Mouse (Mus musculus) kidney, adult 2 months (tissue): Measurements from ENCODE around the gene Limk2. TPM values are rescaled to one million over a fixed set of nuclear protein-coding genes. Genes with fewer than 3 reads are reported as not detected.
A peak's percentile ranks its signal among the peaks of the same experiment; 100 is the strongest.

Experiments
- DNase-seq: peaks from one replicate; pipeline ENCODE4 v3.0.0; 2021
- H3K27ac ChIP-seq: fragments of 200-500 bp; 2 replicates; pipeline ENCODE4 v1.5.1; 2012; ENCODE audit warnings: low read depth, low read length, control low read depth, inconsistent platforms; ENCODE audit not compliant: insufficient read depth
- H3K27me3 ChIP-seq: fragments of 200-500 bp; replicated peaks from 2 replicates; pipeline ENCODE4 v1.6.1; 2012; ENCODE audit warnings: mild to moderate bottlenecking, moderate library complexity, low read length, inconsistent platforms; ENCODE audit not compliant: control insufficient read depth, insufficient read depth
- H3K36me3 ChIP-seq: fragments of 200-500 bp; 2 replicates; pipeline ENCODE4 v1.6.1; 2012; ENCODE audit warnings: mild to moderate bottlenecking, moderate library complexity, low read length, inconsistent platforms; ENCODE audit not compliant: control insufficient read depth, insufficient read depth
- H3K4me1 ChIP-seq: fragments of 200-500 bp; 2 replicates; pipeline ENCODE4 v1.6.1; 2011; ENCODE audit warnings: low read length; ENCODE audit not compliant: control insufficient read depth, insufficient read depth
- H3K4me3 ChIP-seq: fragments of 200-500 bp; 2 replicates; pipeline ENCODE4 v1.5.1; 2011; ENCODE audit warnings: mild to moderate bottlenecking, low read depth, low read length, control low read depth; ENCODE audit not compliant: insufficient read depth
- CTCF ChIP-seq: fragments of 200-500 bp; conservative IDR thresholded peaks from 2 replicates; pipeline ENCODE4 v1.5.1; 2011; ENCODE audit warnings: low read depth, mild to moderate bottlenecking, control low read depth, low read length, moderate library complexity, mixed read lengths; ENCODE audit not compliant: insufficient read depth, insufficient read length
- POLR2A ChIP-seq: fragments of 200-500 bp; IDR thresholded peaks from one replicate; pipeline ENCODE4 v1.6.1; 2011; ENCODE audit warnings: low read depth, low read length, control low read depth
- WGBS: fragments of 180-500 bp; shearing (Covaris S2); methylation state at CpG from one replicate; pipeline ENCODE4 v1.1.7; 2018; 5-methylcytosine and 5-hydroxymethylcytosine counted together
- polyA plus RNA-seq: library from polyadenylated mRNA; depleted of rRNA; stranded (reverse); fragments of >200 nt; gene quantifications from 2 replicates; pipeline ENCODE4 v1.2.3, GENCODE M21; 2012

The Limk2 gene
- polyA plus RNA-seq, 1 experiment, result 48.7 TPM

DNA sequence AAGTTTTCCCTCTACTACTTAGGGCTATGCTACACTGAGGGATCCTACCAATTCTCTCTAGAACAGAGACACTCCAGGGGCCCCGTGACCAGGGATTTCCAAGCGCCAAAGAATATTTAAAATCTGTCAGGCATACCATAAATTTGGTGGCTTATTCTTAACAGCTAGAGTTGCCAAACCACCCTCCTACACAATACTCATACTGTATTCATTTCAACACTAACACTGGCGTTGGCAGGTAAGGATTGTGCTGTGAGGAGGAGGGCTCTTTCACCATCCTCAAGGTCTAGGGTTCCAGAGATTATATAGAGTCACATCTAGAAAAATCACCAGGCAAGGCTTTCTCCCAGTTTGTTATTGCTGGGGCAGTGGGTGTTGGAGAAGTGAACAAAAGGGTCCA lies 7.4 kb upstream of the Limk2 start:
- Histone ChIP-seq H3K27me3 (no peaks in the 10 kb centered on the region), H3K4me3 (no peak overlapping the region), H3K4me1 (no peaks in the 10 kb centered on the region), H3K36me3 (peaks cover 1% of the 10 kb centered on the region; the same call in 1 of the 2 replicates), H3K27ac (no peak overlapping the region)
- no peak for DNase-seq
- TF ChIP-seq POLR2A (no peak), CTCF (no peak)
- WGBS, result 85% methylated on average over 3 of the region's 3 CpGs

DNA sequence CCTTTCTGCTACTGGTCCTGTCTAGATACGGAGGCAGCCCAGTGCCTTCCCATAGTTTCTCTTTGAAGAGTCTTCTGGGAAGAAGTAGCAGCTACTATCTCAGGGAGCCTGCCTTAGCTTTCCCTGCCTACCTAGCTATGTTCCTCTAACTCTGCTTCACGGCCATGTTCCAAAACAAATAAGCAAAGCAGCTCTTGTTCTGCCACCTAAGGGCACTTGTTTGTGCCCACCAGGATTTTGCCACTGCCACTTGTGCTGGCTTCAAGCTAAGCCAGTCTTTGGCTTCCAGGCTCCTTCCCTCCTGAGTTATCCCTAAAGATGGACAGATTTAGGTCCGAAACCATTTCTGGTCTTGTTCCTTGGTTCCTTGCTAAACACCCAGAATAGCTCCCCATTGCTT lies 3.1 kb upstream of the Limk2 start:
- H3K4me1 ChIP-seq, result peaks cover 4% of the 10 kb centered on the region; the same call in 1 of the 2 replicates
- TF ChIP-seq CTCF (no peak), POLR2A (no peak)
- WGBS, result 91% methylated on average over 3 of the region's 3 CpGs
- peaks cover under 1% of the 10 kb centered on the region; the same call in 1 of the 2 replicates for H3K36me3 ChIP-seq
- DNase-seq, result no peak
- H3K27ac ChIP-seq, result no peak overlapping the region
- no peaks in the 10 kb centered on the region for H3K27me3 ChIP-seq
- no peak overlapping the region for H3K4me3 ChIP-seq

DNA sequence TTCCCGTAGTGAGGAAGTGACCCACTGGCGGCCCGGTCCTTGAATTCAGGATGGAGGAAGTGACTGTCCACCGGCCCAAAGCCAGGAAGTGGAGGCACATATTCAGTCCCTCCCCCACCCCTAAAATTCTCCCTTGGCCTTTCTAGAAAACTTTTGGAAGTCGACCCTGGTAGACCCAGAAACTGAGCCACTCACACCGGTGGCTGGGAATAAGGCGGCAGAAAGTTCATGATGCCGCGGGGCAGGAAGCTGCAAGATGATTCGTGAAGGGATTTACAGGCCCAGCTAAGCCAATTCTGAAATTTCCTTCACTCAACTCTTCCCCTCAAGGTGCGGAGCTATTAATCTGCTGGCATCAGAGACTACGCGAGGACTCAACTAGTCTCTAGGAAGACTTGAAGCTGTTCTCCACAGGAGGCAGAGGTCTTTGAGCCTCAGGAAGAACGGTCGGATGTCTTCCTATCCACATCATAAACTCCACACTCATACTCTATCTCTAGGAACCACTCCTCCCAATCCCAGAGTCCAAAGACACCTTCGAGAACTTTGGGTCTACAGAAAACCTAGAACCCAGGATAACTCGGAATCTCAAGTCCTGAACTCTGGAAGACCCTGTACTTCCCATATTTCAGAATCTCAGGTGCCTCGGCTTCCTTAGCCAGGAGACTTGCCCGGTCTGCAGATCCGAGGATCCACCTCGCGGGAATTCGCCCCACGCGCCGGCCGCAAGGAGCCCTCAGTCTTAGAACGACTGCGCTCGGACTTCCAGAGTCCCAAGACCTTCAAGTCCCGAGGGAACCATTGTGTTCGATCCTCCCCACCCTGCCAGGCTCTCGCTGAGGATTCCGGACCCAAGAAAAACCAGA lies 625 bp downstream of the Limk2 start:
- no peak for TF ChIP-seq POLR2A
- TF ChIP-seq CTCF, result no peak
- DNase-seq, result peak; percentile 46
- Histone ChIP-seq H3K36me3 (no peaks in the 10 kb centered on the region), H3K4me1 (peaks cover 4% of the 10 kb centered on the region; the same call in 1 of the 2 replicates), H3K27me3 (no peaks in the 10 kb centered on the region), H3K27ac (peak overlapping the region; percentile 47; the same call in 1 of the 2 replicates), H3K4me3 (peak overlapping the region; percentile 82)
- WGBS, result 4% methylated on average over 34 of the region's 34 CpGs

DNA sequence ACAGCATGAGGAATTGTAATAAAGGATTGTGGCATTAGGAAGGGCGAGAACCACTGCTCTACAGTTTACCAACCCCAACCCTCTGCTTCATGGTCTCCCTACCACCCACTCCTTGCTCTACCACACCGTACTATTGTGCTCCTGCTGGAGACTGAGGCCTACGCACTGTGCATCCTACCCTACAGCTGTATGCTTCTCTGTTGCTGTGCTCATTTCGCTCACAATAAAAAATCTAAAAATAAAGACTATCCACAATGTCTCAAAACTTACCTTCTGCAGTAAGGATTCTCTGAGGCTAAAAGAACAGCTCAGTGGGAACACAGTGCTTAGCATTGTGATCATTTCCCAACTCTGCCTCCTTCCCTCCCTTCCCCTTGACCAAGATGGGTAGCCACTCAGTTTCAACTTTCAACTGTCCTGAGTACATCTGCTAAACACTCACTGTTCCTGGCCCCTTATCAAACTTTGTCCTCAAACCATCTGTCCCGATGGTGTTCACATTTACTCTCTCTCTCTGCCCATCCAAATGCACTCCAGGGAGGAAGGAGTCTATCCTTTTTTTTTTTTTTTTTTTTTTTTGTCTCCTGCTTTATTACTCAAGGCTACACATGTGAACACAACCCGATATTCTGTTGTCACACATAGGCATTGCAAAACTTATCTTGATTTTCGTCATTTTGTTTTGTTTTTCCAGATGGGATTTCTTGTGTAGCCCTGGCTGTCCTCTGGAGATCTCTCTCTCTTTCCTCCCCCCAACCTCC lies 4.5 kb downstream of the Limk2 start:
- DNase-seq, result no peak
- no peaks in the 10 kb centered on the region for H3K36me3 ChIP-seq
- 83% methylated on average over 7 of the region's 7 CpGs for WGBS
- no peak overlapping the region for H3K4me3 ChIP-seq
- no peak for TF ChIP-seq POLR2A
- no peak overlapping the region for H3K27ac ChIP-seq
- no peaks in the 10 kb centered on the region for H3K27me3 ChIP-seq
- H3K4me1 ChIP-seq, result peaks cover 4% of the 10 kb centered on the region; the same call in 1 of the 2 replicates

DNA sequence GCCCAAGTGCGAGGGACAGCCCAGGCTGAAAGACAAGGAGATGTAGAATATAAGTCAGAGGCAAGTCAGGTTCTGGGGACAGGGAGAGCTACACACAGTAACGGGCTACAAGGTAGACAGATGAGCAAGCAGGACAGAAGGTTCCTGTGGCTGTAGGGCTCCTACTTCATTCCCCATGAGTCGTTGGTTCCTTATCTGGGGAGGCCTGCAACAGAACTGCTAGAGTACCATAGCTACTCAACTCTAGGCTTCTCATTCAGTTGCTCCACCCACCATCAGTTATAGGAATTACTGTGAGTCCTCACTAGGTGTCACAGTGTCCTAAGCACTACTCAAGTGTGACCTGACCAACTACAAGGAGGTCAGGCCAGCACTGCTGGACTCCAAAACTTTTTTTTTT lies 6.0 kb downstream of the Limk2 start:
- Histone ChIP-seq H3K36me3 (no peaks in the 10 kb centered on the region), H3K4me3 (no peak overlapping the region), H3K27me3 (no peaks in the 10 kb centered on the region), H3K27ac (no peak overlapping the region), H3K4me1 (no peaks in the 10 kb centered on the region)
- DNase-seq, result peak; percentile 15
- WGBS, result 82% methylated on average over 3 of the region's 3 CpGs
- TF ChIP-seq CTCF (no peak), POLR2A (no peak)

DNA sequence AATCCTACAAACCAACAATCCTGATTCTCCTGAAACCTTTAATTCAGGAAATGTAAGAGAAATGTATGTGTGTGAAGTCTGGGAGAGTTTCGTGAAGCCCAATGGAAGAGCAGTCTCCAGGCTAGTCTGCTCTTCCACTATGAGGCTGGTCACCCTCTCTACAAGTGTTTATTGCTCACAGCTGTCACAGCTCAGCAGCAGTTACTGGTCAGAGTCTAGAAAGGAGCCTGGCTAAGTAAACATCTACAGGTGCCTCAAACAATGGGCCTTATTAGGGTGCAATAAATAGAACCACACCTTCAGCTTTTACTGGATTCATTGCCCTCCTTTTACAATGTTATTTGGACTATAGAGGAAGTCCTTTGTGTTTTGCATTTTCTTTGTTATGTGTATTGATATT lies 10.7 kb downstream of the Limk2 start:
- Histone ChIP-seq H3K4me3 (no peak overlapping the region), H3K4me1 (no peaks in the 10 kb centered on the region; the same call in 1 of the 2 replicates), H3K36me3 (no peaks in the 10 kb centered on the region), H3K27me3 (no peaks in the 10 kb centered on the region), H3K27ac (no peak overlapping the region)
- WGBS, result 94% methylated on average over 1 of the region's 1 CpGs
- DNase-seq, result no peak
- TF ChIP-seq POLR2A (no peak), CTCF (no peak)

DNA sequence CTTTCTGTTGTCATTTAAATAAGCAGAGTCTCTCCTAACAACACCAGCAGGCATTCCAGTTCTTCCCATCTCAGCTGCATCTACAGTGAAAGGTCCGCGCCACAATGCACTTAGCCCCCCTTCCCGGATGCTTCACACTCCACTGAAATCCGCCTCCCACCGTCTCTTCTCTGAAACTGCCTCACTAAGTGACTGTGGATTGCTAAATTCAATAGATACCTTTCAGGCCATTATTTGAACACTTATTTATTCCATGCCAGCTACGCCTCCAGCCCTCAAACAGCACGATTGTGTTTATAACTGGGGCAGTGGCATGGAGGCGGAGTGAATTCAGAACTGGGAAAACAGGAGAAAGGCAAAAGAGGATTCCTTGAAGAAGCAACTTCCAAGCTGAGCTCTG lies 12.4 kb downstream of the Limk2 start:
- peaks cover 8% of the 10 kb centered on the region for H3K4me1 ChIP-seq
- no peaks in the 10 kb centered on the region for H3K27me3 ChIP-seq
- DNase-seq, result no peak
- WGBS, result 74% methylated on average over 8 of the region's 8 CpGs
- H3K36me3 ChIP-seq, result no peaks in the 10 kb centered on the region
- no peak for TF ChIP-seq POLR2A
- H3K27ac ChIP-seq, result no peak overlapping the region
- H3K4me3 ChIP-seq, result no peak overlapping the region
